Mouse (Mus musculus): Measurements from ENCODE around the gene Fat4. TPM values are rescaled to one million over a fixed set of nuclear protein-coding genes. Genes with fewer than 3 reads are reported as not detected.

Gene Fat4
- polyA plus RNA-seq, 1 experiment, result 1.6 TPM

- Histone ChIP-seq H3K36me3 (ENCODE audit: control insufficient read depth, insufficient read depth, low read length) (no peaks in the 10 kb centered on the region), H3K27me3 (replicated peaks; ENCODE audit: control insufficient read depth, insufficient read depth, low read length) (no peaks in the 10 kb centered on the region), H3K27ac (ENCODE audit: insufficient read depth, low read depth, low read length) (no peak overlapping the region), H3K4me3 (ENCODE audit: insufficient read depth, low read depth, low read length) (no peak overlapping the region), H3K4me1 (ENCODE audit: control insufficient read depth, insufficient read depth, low read length) (no peaks in the 10 kb centered on the region)
- TF ChIP-seq POLR2A (IDR thresholded peaks at IDR 0.05; ENCODE audit: low read depth, low read length) (no peak), CTCF (conservative IDR thresholded peaks at IDR 0.05; ENCODE audit: insufficient read depth, insufficient read length, low read depth, low read length) (no peak)
- DNase-seq, result no peak
- 43% methylated on average over 2 of the region's 2 CpGs for WGBS
Measured at GRCm38 (mm10) chr3:38921031-38921430, 34.3 kb downstream of the Fat4 start.

GRCm38 (mm10) chr3:38923251-38923686 is 36.5 kb downstream of the Fat4 start:
- no peak overlapping the region for H3K27ac ChIP-seq (ENCODE audit: insufficient read depth, low read depth, low read length)

GRCm38 (mm10) chr3:38928076-38928686 is 41.4 kb downstream of the Fat4 start:
- Histone ChIP-seq H3K4me3 (ENCODE audit: insufficient read depth, low read depth, low read length) (no peak overlapping the region), H3K4me1 (ENCODE audit: control insufficient read depth, insufficient read depth, low read length) (no peaks in the 10 kb centered on the region), H3K27ac (ENCODE audit: insufficient read depth, low read depth, low read length) (no peak overlapping the region), H3K27me3 (replicated peaks; ENCODE audit: control insufficient read depth, insufficient read depth, low read length) (no peaks in the 10 kb centered on the region), H3K36me3 (ENCODE audit: control insufficient read depth, insufficient read depth, low read length) (no peaks in the 10 kb centered on the region)
- DNase-seq, result peak; percentile 18
- 49% methylated on average over 4 of the region's 4 CpGs for WGBS
- TF ChIP-seq POLR2A (IDR thresholded peaks at IDR 0.05; ENCODE audit: low read depth, low read length) (no peak), CTCF (conservative IDR thresholded peaks at IDR 0.05; ENCODE audit: insufficient read depth, insufficient read length, low read depth, low read length) (no peak)

More at GRCm38 (mm10) chr3:38923251-38923686, 36.5 kb downstream of the Fat4 start:
- Histone ChIP-seq H3K36me3 (ENCODE audit: control insufficient read depth, insufficient read depth, low read length) (no peaks in the 10 kb centered on the region), H3K27me3 (replicated peaks; ENCODE audit: control insufficient read depth, insufficient read depth, low read length) (no peaks in the 10 kb centered on the region), H3K4me1 (ENCODE audit: control insufficient read depth, insufficient read depth, low read length) (no peaks in the 10 kb centered on the region), H3K4me3 (ENCODE audit: insufficient read depth, low read depth, low read length) (no peak overlapping the region)
- DNase-seq, result no peak
- TF ChIP-seq CTCF (conservative IDR thresholded peaks at IDR 0.05; ENCODE audit: insufficient read depth, insufficient read length, low read depth, low read length) (no peak), POLR2A (IDR thresholded peaks at IDR 0.05; ENCODE audit: low read depth, low read length) (no peak)
- 45% methylated on average over 7 of the region's 7 CpGs for WGBS

GRCm38 (mm10) chr3:38928751-38929150 is 42.0 kb downstream of the Fat4 start:
- Histone ChIP-seq H3K4me1 (ENCODE audit: control insufficient read depth, insufficient read depth, low read length) (no peaks in the 10 kb centered on the region), H3K27me3 (replicated peaks; ENCODE audit: control insufficient read depth, insufficient read depth, low read length) (no peaks in the 10 kb centered on the region), H3K27ac (ENCODE audit: insufficient read depth, low read depth, low read length) (no peak overlapping the region), H3K36me3 (ENCODE audit: control insufficient read depth, insufficient read depth, low read length) (no peaks in the 10 kb centered on the region), H3K4me3 (ENCODE audit: insufficient read depth, low read depth, low read length) (no peak overlapping the region)
- TF ChIP-seq CTCF (conservative IDR thresholded peaks at IDR 0.05; ENCODE audit: insufficient read depth, insufficient read length, low read depth, low read length) (no peak), POLR2A (IDR thresholded peaks at IDR 0.05; ENCODE audit: low read depth, low read length) (no peak)
- peak; percentile 23 for DNase-seq
- 58% methylated on average over 3 of the region's 3 CpGs for WGBS

- WGBS, result 65% methylated on average over 7 of the region's 7 CpGs
- H3K27ac ChIP-seq (ENCODE audit: insufficient read depth, low read depth, low read length), result no peak overlapping the region
Measured at GRCm38 (mm10) chr3:38934780-38935179, 48.0 kb downstream of the Fat4 start.

DNA sequence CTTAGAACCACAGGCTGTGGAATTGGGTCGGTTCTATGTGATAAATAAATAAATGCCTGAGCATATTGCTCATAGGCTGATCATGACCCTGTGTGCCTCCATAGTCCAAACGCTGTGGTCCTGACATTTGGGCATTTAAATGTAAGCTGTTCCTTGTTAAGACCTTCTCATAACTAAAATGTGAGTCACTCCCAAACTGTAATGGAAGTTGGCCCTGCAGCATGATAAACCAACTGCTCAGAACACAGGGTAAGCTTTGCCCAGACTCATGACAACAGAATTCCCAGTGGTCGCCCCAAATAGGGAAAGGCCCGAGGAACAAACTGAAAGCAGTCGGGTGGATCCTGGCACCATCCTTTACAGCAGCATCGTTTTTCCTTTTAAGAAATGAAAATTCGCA is 49.7 kb downstream of the Fat4 start:
- no peak for DNase-seq
- no peak overlapping the region for H3K4me3 ChIP-seq (ENCODE audit: insufficient read depth, low read depth, low read length)
- H3K4me1 ChIP-seq (ENCODE audit: control insufficient read depth, insufficient read depth, low read length), result peaks cover 10% of the 10 kb centered on the region; the same call in 1 of the 2 replicates
- H3K27ac ChIP-seq (ENCODE audit: insufficient read depth, low read depth, low read length), result peak overlapping the region; percentile 31; the same call in 1 of the 2 replicates
- TF ChIP-seq CTCF (conservative IDR thresholded peaks at IDR 0.05; ENCODE audit: insufficient read depth, insufficient read length, low read depth, low read length) (no peak), POLR2A (IDR thresholded peaks at IDR 0.05; ENCODE audit: low read depth, low read length) (no peak)
- WGBS, result 54% methylated on average over 7 of the region's 7 CpGs
- no peaks in the 10 kb centered on the region for H3K27me3 ChIP-seq (replicated peaks; ENCODE audit: control insufficient read depth, insufficient read depth, low read length)
- H3K36me3 ChIP-seq (ENCODE audit: control insufficient read depth, insufficient read depth, low read length), result no peaks in the 10 kb centered on the region

More at GRCm38 (mm10) chr3:38934780-38935179, 48.0 kb downstream of the Fat4 start:
- TF ChIP-seq CTCF (conservative IDR thresholded peaks at IDR 0.05; ENCODE audit: insufficient read depth, insufficient read length, low read depth, low read length) (no peak), POLR2A (IDR thresholded peaks at IDR 0.05; ENCODE audit: low read depth, low read length) (no peak)
- DNase-seq, result no peak
- Histone ChIP-seq H3K27me3 (replicated peaks; ENCODE audit: control insufficient read depth, insufficient read depth, low read length) (no peaks in the 10 kb centered on the region), H3K4me3 (ENCODE audit: insufficient read depth, low read depth, low read length) (no peak overlapping the region), H3K4me1 (ENCODE audit: control insufficient read depth, insufficient read depth, low read length) (0 out of 2 replicates have a peak, but pooled peaks cover 7% of the 10 kb centered on the region), H3K36me3 (ENCODE audit: control insufficient read depth, insufficient read depth, low read length) (no peaks in the 10 kb centered on the region)

- TF ChIP-seq CTCF (conservative IDR thresholded peaks at IDR 0.05; ENCODE audit: insufficient read depth, insufficient read length, low read depth, low read length) (no peak), POLR2A (IDR thresholded peaks at IDR 0.05; ENCODE audit: low read depth, low read length) (no peak)
- H3K36me3 ChIP-seq (ENCODE audit: control insufficient read depth, insufficient read depth, low read length), result no peaks in the 10 kb centered on the region
- peak; percentile 75 for DNase-seq
- H3K27ac ChIP-seq (ENCODE audit: insufficient read depth, low read depth, low read length), result peak overlapping the region; percentile 42; the same call in 1 of the 2 replicates
- no peak overlapping the region for H3K4me3 ChIP-seq (ENCODE audit: insufficient read depth, low read depth, low read length)
- H3K4me1 ChIP-seq (ENCODE audit: control insufficient read depth, insufficient read depth, low read length), result peaks cover 10% of the 10 kb centered on the region; the same call in 1 of the 2 replicates
- no peaks in the 10 kb centered on the region for H3K27me3 ChIP-seq (replicated peaks; ENCODE audit: control insufficient read depth, insufficient read depth, low read length)
- WGBS, result 41% methylated on average over 8 of the region's 8 CpGs
Measured at GRCm38 (mm10) chr3:38937159-38937558, 50.4 kb downstream of the Fat4 start.
